Mouse (Mus musculus): Measurements from ENCODE around the gene Ndufa8. TPM values are rescaled to one million over a fixed set of nuclear protein-coding genes. Genes with fewer than 3 reads are reported as not detected.

The Ndufa8 gene
- total RNA-seq, 2 experiments from 2014 or later = 183 to 205 TPM

DNA sequence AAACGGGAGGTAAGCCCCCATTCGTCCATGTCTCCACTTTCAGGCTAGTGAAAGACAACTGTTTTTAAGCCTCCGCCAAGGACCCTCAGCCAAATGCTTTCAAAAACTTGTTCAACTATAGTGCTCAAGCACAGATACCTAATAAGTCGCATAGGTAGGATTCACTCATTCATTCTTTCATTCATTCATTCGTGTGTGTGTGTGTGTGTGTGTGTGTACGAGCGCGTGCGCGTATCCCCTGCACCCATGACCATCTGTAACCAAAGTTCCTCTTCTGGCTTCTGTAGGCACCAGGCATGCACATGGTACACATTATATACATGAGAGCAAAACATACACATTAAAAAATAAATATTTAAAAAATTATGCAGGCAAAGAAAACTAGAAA, 355 bp upstream of the Ndufa8 start:
- DNase-seq (ENCODE audit: low spot score in 2 of 2) = no peak

DNA sequence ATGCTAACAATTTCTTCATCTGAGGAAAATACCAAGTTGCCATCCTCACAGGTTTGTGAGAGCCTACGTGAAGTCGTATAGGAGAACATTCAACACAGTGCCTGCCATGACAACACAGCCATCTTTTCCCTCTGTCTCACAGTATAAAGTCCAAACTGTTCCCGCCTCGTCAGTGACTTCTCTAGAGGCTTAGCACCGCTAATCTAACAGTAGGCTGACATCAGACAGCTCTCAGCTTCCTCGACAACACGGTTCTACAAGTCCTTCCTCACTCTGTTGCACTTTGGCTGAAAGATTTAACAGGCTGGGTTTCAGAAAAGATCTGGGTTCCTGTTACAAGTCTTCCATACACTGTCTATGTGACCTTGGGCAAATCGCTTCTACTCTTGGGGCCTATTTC, 1.0 kb downstream of the Ndufa8 start:
- DNase-seq (ENCODE audit: low spot score in 2 of 2) = no peak

DNA sequence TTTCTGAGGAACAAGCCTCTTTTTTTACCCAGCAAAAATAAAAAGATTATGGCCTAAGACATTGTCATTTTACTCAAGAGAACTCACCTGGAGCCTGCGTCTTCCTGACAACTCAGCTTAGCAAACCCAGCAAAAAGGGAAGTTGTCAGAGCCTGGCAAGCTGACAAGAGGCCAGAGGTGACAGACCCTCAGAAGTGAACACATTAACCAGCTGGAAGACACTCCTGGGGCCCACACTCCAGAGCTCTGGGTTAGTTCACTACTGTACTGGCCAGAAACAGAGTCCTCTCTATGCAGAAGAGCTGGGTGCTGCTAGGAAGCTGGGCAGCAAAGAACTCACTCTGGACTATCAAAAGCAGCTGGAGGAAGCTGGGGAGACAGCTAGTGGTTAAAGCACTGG, 8.3 kb downstream of the Ndufa8 start:
- no peak for DNase-seq (ENCODE audit: low spot score in 2 of 2)

DNA sequence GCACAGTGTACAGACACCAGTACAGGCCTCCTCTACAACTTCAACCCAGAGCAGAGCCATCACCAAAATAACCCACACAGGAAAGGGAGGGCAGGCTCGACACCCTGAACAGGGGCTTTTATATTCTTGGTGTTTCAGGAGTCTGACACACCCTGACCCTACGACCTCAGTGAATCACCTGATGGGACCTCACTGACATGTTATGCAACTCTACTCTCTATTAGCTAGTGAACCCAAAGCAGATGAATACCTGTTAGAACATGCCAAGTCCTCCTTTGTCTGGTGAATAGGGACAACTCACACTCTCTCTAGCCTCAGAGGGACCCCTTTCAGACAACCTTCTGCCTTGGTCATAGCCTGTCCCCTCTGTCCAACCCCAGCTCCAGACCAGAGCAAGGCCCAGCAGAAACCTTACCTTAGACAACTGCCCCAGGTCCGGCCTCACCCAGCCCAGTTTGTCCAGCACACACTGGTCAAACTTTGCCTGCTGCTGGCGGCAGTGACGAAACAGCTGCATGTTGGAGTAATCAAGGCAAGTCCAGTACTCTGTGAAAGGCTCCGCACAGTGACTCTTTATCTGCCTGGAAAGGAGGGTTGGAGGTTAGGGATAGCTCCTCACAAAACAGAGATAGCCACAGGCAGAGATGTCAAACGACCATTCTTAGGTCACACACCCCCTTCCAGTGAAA, 9.8 kb downstream of the Ndufa8 start:
- DNase-seq (ENCODE audit: low spot score in 2 of 2) = no peak

DNA sequence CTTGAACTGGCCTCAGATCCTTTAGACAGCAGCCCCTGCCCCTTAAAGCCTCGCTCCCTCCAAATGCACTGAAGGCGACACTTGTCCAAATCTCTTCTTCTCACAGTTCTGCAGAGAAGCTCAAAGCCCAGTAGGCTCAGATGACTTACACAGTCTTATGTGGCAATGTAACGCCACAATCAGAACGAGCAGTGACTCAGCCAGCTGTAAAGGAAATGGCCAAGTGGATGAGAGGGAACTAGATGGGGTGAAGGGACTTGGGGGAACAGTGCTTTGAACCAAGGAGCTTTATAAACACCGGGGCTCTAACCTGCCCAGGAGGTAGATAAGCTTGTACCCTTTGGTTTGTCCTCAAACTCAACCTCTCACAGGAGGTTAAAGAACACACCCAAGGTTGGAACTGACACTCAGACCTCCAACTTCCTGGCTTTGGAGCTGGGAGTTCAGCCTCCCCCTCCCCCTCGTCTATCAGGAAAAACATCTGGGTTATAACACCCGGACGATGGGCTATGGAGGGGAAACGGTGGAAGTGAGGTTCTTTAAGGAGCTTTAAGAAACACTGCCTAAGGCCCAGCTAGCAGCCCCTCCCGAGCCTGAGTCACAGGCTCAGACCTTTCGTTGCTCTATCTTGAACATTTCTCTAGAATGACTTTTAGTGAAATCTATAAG, 13.7 kb downstream of the Ndufa8 start:
- no peak for DNase-seq (ENCODE audit: low spot score in 2 of 2)

DNA sequence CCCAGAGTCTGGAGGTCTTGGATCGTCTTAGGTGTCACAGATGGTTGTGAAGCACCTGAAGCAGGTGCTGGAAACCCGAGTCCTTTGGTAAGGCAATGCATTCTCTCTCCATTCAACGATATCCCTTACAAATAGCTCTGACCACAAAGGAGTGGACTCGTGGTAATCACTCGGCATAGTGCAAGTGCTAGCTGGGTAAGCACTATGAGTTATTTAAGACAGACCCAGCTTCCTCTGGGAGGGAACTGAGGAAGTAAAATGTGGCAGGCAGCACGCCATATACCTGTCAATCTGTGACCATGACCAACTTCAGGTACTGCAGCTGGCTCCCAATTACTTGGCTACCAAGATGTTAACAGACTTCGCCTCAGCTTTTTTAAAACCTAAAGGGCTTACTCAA, 14.3 kb downstream of the Ndufa8 start:
- DNase-seq (ENCODE audit: low spot score in 2 of 2) = no peak

DNA sequence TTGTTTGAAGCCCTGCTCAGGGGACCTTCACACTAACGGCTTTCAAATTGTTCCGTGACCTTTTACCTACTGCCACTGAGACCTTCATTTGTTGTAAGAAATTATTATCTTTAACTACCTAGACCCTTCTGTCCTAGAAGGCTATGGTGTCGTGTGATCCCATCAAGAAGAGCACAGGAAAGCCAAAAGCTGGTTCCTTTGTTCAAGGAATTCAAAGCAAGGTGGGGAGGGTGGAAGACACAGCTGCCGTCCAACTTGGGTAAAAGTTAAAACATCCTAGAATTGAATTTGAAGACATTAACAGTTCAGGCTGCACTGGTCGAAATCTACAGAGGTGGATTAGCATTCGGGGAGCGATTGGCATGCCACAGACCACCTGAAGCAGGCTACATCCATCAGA, 15.2 kb downstream of the Ndufa8 start:
- no peak for DNase-seq (ENCODE audit: low spot score in 2 of 2)

DNA sequence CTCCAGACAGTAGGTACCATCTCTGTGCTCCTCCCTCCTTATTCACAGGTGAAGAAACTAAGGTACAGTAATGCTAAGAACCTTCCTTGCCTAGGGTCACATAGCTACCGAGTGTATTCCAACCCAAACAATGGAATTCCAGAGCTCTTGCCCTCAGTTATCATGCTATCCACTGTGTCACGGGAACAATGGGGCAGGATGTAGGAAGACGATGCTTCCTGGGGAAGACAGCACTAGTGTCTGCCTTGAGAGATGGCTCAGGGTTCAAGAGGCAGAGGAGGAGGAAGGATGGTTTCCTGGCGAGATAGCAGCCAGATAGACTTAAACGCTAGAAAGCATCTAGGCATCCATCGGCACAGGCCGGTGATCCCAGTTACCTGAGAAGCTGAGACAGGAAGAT, 16.3 kb downstream of the Ndufa8 start:
- no peak for DNase-seq (ENCODE audit: low spot score in 2 of 2)

DNA sequence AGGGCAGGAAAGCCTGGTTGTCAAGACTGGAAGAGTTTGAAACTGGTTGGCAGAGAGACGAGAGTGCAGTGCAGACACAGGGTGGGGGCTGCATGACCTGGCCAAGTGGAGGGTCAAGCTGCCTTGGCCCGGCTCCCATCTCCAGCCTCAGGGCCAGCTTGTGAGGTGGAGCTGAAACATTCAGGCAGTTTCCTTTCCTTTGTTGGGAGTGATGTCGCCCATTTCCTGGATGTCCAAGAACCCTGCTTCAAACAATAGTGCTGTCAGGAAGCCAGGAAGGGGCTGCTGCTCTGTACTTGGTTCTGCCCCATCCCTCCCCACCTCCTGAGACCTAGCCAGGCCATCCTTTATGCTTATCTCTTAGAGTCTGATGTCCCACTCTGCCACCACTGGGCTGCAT, 25.9 kb downstream of the Ndufa8 start:
- DNase-seq (ENCODE audit: low spot score in 2 of 2) = no peak

DNA sequence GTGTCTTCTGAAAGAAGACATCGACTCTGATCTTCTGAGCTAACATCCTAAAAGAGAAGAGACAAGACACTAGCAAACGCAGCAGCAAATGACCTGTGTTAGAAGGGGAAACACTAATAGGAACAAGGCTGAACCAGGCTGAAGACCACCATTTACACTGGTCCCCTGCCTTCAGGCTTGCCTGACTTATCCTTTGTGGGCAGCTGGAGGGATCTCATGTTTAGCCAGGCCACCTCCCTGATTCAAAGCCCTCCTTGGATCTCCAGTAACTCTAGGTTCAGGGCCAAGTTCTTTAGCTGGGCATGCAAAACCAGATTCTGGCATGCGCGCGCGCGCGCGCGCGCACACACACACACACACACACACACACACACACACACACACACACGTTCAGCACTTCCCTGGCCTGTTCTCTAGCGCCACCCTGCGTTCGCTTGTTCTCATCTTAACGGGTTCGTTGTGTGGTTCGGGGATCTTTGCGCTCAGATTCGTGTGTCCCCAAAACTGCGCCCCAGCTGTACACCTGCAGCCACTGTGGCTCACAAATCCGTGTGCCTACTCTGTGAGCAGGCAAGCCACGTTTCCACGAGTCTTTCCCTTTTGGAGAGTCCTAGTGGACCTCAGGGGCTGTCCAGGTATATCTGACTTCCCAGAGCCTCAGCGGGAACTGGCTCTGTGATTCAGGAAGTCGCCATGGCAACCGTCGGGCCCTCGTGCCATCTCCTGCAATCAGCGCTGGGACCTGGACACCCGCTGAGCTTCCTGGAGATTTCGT, 27.6 kb downstream of the Ndufa8 start:
- peak; percentile 91 to 93 for DNase-seq (ENCODE audit: low spot score in 2 of 2)

DNA sequence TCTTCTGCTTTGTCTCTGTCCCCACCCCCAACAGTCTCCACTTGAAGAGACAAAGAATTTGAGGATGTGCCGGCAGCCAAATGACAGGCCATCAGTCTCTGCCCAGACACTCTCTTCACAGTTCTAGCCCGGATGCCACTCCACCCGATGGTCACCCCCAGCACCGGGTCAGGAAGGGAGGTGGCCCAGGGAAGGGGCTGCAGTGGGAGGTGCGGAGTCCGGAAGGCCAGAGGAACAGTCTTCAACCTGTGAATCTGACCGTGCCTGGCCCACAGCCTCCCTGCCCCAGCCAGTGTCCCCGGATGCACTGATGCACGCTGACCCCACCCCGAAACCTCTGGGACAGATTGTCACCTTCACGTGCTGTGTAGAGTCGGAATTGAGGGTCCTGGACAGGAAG, 36.2 kb downstream of the Ndufa8 start:
- DNase-seq (ENCODE audit: low spot score in 2 of 2) = no peak

DNA sequence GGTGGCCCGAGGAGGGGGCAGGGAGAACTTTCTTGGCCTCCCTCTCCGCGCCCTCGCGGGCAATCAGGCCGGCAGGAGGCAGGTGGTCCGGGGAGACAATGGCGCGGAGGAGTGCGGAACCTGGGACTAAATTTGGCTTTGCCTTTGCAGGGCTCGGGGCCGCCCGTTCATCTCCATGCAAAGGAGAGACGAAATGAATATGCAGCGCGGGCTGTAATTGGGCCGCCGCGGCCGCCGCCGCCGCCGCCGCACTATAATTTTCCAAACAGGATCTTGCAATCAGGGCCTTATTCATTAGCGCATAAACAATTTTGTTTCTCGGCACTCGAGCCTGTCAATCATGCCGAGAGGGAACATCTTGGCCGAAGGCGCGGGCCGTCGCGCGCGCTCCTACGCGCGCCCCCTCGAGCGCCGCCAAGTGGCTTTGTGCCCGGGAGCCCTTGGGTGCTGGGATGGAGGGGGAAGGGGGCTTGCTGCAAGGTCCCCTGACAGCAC, 37.8 kb downstream of the Ndufa8 start:
- peak; percentile 41 to 56 for DNase-seq (ENCODE audit: low spot score in 2 of 2)

DNA sequence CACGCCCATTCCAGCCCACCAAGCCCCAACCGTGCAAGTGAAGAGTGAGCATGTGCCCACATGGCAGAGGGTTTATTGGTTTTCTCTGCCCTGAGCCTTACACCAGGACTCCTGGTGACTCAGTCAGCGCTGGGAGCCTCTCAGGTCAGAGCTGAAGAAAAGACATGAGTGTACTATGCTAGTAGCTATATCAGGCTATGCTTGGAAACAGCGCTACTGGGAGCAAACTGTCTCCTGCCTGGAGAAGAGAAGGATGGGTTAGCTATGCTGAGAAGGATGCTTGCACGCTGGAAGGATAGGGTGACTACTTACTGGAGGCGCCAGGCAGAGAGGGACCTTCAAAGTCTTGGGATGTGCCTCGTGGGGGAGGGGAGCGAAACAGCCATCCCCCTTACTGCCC, 38.6 kb downstream of the Ndufa8 start:
- no peak for DNase-seq (ENCODE audit: low spot score in 2 of 2)

DNA sequence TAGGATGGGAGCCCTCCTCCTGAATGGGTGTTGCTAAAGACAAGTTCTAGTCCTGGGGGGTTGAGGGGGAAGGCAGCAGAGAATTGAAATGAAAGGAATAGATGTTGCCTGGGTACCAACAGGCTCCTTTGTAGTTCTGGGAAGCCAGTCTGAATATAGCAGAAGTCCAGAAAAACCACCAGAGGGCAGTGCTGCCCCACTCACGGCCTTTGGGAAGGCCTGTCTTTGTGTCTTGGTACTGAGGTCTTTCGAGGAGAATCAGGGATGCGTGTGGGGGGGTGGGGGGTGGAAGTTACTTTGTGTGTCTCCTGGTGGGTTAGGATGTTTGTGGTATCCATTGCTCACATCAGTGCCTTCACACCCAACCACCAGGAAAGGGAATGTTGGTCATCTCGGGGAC, 39.8 kb downstream of the Ndufa8 start:
- peak; percentile 80 to 85 for DNase-seq (ENCODE audit: low spot score in 2 of 2)

DNA sequence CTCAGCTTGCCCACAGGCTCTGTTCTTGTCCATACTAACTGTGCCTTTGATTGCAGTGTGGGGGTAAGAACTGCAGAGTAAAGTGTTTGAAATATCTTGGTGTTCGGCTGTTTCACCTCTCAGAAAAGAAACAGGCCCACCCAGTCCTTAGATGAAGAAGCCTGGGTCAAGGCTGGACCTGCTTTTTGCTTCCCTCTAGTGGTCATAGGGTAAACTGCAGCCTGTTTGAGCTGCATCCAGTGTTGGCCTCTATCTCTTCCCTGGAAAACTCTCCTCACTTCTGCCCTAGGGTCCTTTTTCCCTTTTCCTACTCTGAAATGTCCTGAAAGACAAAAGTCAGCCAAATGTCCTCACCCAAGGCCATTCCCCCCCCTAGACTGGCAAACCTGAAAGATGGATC, 41.1 kb downstream of the Ndufa8 start:
- peak; percentile 60 to 70 for DNase-seq (ENCODE audit: low spot score in 2 of 2)

DNA sequence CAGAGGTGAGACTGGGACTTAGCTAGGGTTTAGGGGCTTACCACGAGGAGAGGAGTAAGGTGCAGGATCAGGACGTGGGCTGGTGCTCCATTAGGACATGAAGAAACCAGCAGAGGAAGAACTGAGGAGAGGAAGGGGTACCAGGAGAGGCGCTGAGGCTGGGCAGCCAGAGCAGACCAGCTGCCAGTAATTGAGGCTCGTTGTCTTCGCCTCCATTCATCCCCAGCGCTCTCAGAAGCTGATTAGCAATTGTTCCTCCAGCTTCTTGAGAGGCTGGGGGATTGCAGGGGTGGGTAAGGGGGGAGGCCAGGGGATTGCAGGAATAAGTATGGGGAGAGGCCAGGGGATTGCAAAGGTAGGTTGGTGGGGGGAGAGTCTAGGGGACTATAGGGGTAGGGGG, 47.0 kb downstream of the Ndufa8 start:
- no peak for DNase-seq (ENCODE audit: low spot score in 2 of 2)

DNA sequence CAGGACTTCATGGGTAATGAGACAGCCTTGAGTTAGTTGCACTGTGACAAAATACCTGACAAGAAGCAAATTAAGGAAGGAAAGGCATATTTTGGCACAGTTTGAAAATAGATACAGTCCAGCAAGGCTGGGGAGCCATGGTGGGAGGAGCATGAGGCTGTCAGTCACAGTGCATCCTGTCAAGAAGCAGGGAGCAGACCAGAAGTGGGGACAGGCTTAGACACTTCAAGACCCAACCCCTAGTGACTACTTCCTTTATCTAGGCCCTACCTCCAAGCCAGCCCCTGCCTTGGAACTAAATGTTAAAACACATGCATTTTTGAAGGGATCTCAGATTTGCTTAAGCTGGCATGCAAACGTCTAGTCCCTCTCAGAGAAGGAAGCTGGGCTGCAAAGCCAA, 48.8 kb downstream of the Ndufa8 start:
- DNase-seq (ENCODE audit: low spot score in 2 of 2) = no peak

DNA sequence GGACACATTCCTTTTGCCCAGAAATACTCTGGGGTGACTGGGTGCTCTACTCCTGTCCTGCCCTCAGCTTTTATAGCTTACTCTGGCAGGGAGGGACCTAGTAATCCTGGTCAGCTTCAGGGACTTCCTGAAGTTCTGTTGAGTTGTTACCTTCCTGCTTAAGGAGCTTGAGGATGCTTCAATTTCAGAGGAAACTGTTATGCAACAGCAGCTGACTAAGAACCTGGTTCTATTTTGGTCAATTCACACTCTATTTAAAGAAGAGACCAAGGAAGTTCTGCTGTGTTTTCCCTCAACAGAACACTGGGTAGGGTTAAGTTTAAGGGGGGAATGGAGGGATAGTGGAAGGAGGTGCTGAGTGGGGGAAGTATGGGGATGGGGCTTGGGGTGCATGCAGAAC, 50.0 kb downstream of the Ndufa8 start:
- no peak for DNase-seq (ENCODE audit: low spot score in 2 of 2)

DNA sequence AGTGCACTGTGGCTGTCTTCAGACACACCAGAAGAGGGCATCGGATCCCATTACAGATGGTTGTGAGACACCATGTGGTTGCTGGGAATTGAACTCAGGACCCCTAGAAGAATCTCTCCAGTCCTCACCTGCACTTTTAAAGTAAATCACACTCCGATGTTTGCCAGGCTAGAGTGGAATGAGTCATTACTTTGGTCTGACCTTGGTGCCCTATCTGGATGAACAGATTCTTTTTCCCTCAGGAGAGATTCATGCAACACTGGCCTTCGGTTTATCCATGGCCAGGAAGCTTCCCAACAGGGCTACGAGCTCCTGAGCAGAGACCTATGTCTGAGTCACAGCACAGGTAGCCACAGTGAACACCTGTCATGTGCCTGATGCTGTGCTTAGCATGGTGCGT, 50.8 kb downstream of the Ndufa8 start:
- no peak for DNase-seq (ENCODE audit: low spot score in 2 of 2)

DNA sequence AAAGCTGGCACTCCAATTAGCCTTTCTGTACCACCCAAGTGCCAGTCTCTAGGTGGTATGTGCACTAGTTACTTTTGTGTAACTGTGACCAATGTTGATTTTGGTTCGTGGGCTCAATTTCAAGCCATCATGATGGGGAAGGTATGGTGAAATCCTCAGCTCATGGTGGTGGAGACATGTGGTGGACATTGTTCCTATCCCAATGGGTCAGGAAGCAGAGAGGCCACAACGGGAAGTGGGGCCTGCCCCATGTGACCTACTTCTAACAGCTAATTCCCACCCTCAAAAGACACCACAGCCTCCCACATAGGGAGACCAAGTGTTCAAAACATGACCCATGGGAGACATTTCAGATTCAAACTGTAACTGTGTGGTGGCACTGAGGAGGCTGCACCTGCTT, 52.5 kb downstream of the Ndufa8 start:
- no peak for DNase-seq (ENCODE audit: low spot score in 2 of 2)

DNA sequence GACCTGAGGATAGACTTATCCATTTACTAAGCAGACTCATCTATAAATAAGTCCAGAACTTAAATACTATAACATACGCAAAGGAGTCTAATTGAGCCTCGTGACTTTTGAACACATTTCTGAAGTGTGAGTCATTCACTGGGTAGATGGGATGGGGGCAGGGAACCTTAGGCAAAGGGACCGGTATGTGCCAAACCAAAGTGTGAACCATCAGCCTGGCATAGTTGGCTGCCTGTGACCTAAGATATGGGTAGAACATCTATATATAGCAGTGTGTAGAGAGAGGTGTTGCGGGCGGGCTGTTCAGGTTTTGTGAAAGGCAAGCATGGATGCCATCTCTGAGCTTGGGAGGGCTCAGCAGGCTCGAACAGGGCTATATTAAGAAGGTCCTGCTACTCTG, 54.9 kb downstream of the Ndufa8 start:
- no peak for DNase-seq (ENCODE audit: low spot score in 2 of 2)

DNA sequence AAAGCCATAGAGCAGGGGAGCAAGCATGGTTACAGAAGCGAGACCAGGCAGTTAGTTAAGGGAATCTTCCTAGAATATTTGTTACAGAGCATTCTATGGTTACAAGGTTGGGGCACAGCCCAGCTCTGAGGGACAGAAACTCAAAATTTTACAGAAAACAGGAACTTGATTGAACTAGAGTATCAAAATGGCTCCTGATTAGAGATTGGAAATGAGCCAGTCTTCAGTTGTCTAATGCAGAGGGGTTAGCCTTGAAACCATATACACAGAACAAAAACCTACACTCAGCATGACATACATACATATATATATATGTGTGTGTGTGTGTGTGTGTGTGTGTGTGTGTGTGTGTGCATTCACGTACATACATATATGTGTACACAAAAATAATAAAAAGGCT, 55.7 kb downstream of the Ndufa8 start:
- no peak for DNase-seq (ENCODE audit: low spot score in 2 of 2)

Data from layer of hippocampus, postnatal 10 days (tissue).